Mouse (Mus musculus) frontal cortex, adult 2 months (tissue): Measurements from ENCODE around the gene Stub1. TPM values are rescaled to one million over a fixed set of nuclear protein-coding genes. Genes with fewer than 3 reads are reported as not detected.

Source experiments
- DNase-seq, 2 experiments: peaks; one replicate each; pipeline ENCODE4 v3.0.0; 2022; ENCODE audit warnings: low spot score in 1 of 2; ENCODE audit errors: extremely low spot score in 1 of 2
- polyA plus RNA-seq: library from polyadenylated mRNA; depleted of rRNA; stranded (reverse); fragments of >200 nt; gene quantifications from 2 replicates; pipeline ENCODE4 v1.2.3, GENCODE M21; 2012

The Stub1 gene
- polyA plus RNA-seq, 1 experiment, result 272 TPM

GRCm38 (mm10) chr17:25838904-25839303, 5.7 kb upstream of the Stub1 start:
- no peak for DNase-seq

GRCm38 (mm10) chr17:25837533-25837932, 4.3 kb upstream of the Stub1 start:
- peak in 1 of 2 experiments; percentile 36 for DNase-seq

GRCm38 (mm10) chr17:25837076-25837410, 3.8 kb upstream of the Stub1 start, which contains the start of gene Rhbdl1:
Gene Rhbdl1 (minus strand): TSS chr17:25837295.
- peak in 1 of 2 experiments; percentile 89 for DNase-seq

GRCm38 (mm10) chr17:25836397-25837075, 3.3 kb upstream of the Stub1 start:
- peak in 1 of 2 experiments; percentile 29 for DNase-seq

GRCm38 (mm10) chr17:25835816-25836215, 2.6 kb upstream of the Stub1 start:
- DNase-seq, result no peak

GRCm38 (mm10) chr17:25835301-25835700, 2.1 kb upstream of the Stub1 start:
- no peak for DNase-seq

GRCm38 (mm10) chr17:25834595-25835222, 1.5 kb upstream of the Stub1 start:
- no peak for DNase-seq

GRCm38 (mm10) chr17:25833961-25834594, 874 bp upstream of the Stub1 start:
- DNase-seq, result no peak

GRCm38 (mm10) chr17:25832436-25833290, 541 bp downstream of the Stub1 start:
- DNase-seq, result peak; percentile 98 to 99

GRCm38 (mm10) chr17:25831451-25832281, 1.5 kb downstream of the Stub1 start:
- DNase-seq, result no peak

- DNase-seq, result no peak
Observed at GRCm38 (mm10) chr17:25830806-25831431, 2.3 kb downstream of the Stub1 start.

- no peak for DNase-seq
Observed at GRCm38 (mm10) chr17:25830200-25830753, 2.9 kb downstream of the Stub1 start.

GRCm38 (mm10) chr17:25829558-25830017, 3.6 kb downstream of the Stub1 start:
- no peak for DNase-seq

- DNase-seq, result peak in 1 of 2 experiments; percentile 89
Observed at GRCm38 (mm10) chr17:25828712-25829557, 4.3 kb downstream of the Stub1 start, which contains the start of gene Jmjd8. Gene Jmjd8 (plus strand): TSS chr17:25828867.

- DNase-seq, result no peak
Observed at GRCm38 (mm10) chr17:25828223-25828594, 5.0 kb downstream of the Stub1 start.

- no peak for DNase-seq
Observed at GRCm38 (mm10) chr17:25827546-25828222, 5.5 kb downstream of the Stub1 start.

GRCm38 (mm10) chr17:25827011-25827410, 6.2 kb downstream of the Stub1 start:
- DNase-seq, result no peak
